Mouse (Mus musculus) neural tube, embryonic 11.5 days (tissue): ENCODE data around the gene Med14. TPM values are rescaled to one million over a fixed set of nuclear protein-coding genes. Genes with fewer than 3 reads are reported as not detected.

ENCODE experiments used
- ATAC-seq: fragments of 200-750 bp; cut with Nextera tagmentation; 2 replicates; pipeline ENCODE4 v1.8.0; 2017; ENCODE audit warnings: moderate number of reproducible peaks, mild to moderate bottlenecking, moderate TSS enrichment, moderate library complexity; ENCODE audit not compliant: insufficient read depth, low FRiP score, low TSS enrichment
- DNase-seq: peaks from one replicate; pipeline ENCODE4 v3.0.0-alpha.2; 2015; ENCODE audit warnings: low spot score
- H3K27ac ChIP-seq: fragments of 300-500 bp; sonication (generic); 2 replicates; pipeline ENCODE4 v1.5.1; 2014; ENCODE audit warnings: low read depth, mild to moderate bottlenecking, low read length
- H3K27me3 ChIP-seq: fragments of 300-500 bp; sonication (generic); 2 replicates; pipeline ENCODE4 v1.6.1; 2014; ENCODE audit warnings: mild to moderate bottlenecking, low read length, mixed read lengths; ENCODE audit not compliant: control insufficient read depth, insufficient read depth
- H3K36me3 ChIP-seq: fragments of 300-500 bp; sonication (generic); 2 replicates; pipeline ENCODE4 v1.6.1; 2014; ENCODE audit warnings: mild to moderate bottlenecking, low read length, moderate library complexity, mixed read lengths; ENCODE audit not compliant: control insufficient read depth, insufficient read depth
- H3K4me1 ChIP-seq: fragments of 300-500 bp; sonication (generic); 2 replicates; pipeline ENCODE4 v1.6.1; 2014; ENCODE audit warnings: low read length, mixed read lengths; ENCODE audit not compliant: control insufficient read depth, insufficient read depth
- H3K4me2 ChIP-seq: fragments of 300-500 bp; sonication (generic); 2 replicates; pipeline ENCODE4 v1.6.1; 2014; ENCODE audit warnings: low read depth, mild to moderate bottlenecking, moderate library complexity
- H3K4me3 ChIP-seq: fragments of 300-500 bp; sonication (generic); 2 replicates; pipeline ENCODE4 v1.5.1; 2014; ENCODE audit warnings: low read depth, low read length
- H3K9ac ChIP-seq: fragments of 300-500 bp; sonication (generic); 2 replicates; pipeline ENCODE4 v1.6.1; 2014; ENCODE audit warnings: mild to moderate bottlenecking, low read length
- H3K9me3 ChIP-seq: fragments of 300-500 bp; sonication (generic); 2 replicates; pipeline ENCODE4 v1.6.1; 2016; ENCODE audit warnings: low read length; ENCODE audit not compliant: control insufficient read depth
- WGBS: fragments of 180-500 bp; shearing (Covaris S2); extraction: QIAGEN DNeasy Blood & Tissue Kit; methylation state at CpG from one replicate; pipeline ENCODE4 v1.1.7; 2014; 5-methylcytosine and 5-hydroxymethylcytosine counted together
- polyA plus RNA-seq: library from polyadenylated mRNA; unstranded; fragments of >200 nt; fragmentation: Nextera tagmentation; extraction: Ambion mirVana; gene quantifications from 2 replicates; pipeline ENCODE4 v1.2.1, GENCODE M21; 2014

Gene Med14
- polyA plus RNA-seq, 1 experiment from 2014 or later: 28.5 TPM

GRCm38 (mm10) chrX:12644976-12645375 lies 116.9 kb downstream of the Med14 start:
- H3K9me3 ChIP-seq: no peaks in the 10 kb centered on the region
- 65% methylated on average over 2 of the region's 2 CpGs for WGBS

More at GRCm38 (mm10) chrX:12644976-12645375, 116.9 kb downstream of the Med14 start:
- Histone ChIP-seq H3K4me1 (no peaks in the 10 kb centered on the region), H3K4me3 (no peak overlapping the region), H3K27me3 (no peaks in the 10 kb centered on the region), H3K36me3 (no peaks in the 10 kb centered on the region), H3K27ac (no peak overlapping the region), H3K9ac (no peak overlapping the region), H3K4me2 (no peak overlapping the region)
- no peak for ATAC-seq
- DNase-seq: no peak

Other genes with a start within 250 kb of the Med14 start
- 94.3 and 95.7 TPM in 2 replicates for gene Atp6ap2, start 174.3 kb downstream of the Med14 start, polyA plus RNA-seq
- gene 1810030O07Rik, start 88.4 kb downstream of the Med14 start, polyA plus RNA-seq: 33.6 and 37.3 TPM in 2 replicates